Comparison of ENCODE assay signal across 18 mouse cellular contexts in genomic region chr7:95834236-95834919, GRCm38 (mm10).
DNase-seq lines count a peak whose midpoint lies in the region; ATAC-seq lines count a peak whose summit lies in the region.
"Had no signal": no experiment of that assay in that cellular context is flagged by ENCODE, and none has a peak within 500 bp of the region (broad histone marks: within the 10 kb centered on the region; RNA-seq: fewer than 3 reads in every experiment).

No protein-coding gene starts in this region.

- H3K27ac ChIP-seq in heart, embryonic 14.5 days (replicated peaks in 1 of 2; ENCODE audit: control insufficient read depth in 1 of 2, insufficient read depth in 1 of 2, low read depth in 2 of 2, low read length in 2 of 2), result peak overlapping the region; percentile 16 to 27; a peak in 2 of 4 replicates
- H3K27ac ChIP-seq in neural tube, embryonic 12.5 days, result no peak overlapping the region
- no peak overlapping the region for H3K27ac ChIP-seq in limb, embryonic 12.5 days
- H3K27ac ChIP-seq: intestine, embryonic 15.5 days; liver, embryonic 12.5 days had no signal

- no peak for ATAC-seq in heart, embryonic 14.5 days (ENCODE audit: insufficient number of reproducible peaks, insufficient read depth, low FRiP score, low read depth)
- peak; percentile 91 for ATAC-seq in neural tube, embryonic 12.5 days (ENCODE audit: low FRiP score, low read depth)
- ATAC-seq in limb, embryonic 12.5 days (ENCODE audit: insufficient number of reproducible peaks, insufficient read depth, low FRiP score, low TSS enrichment, low read depth), result peak; percentile 47; the same call in 1 of the 2 replicates
- ATAC-seq: intestine, embryonic 15.5 days; liver, embryonic 12.5 days; lung, postnatal 0 days had no signal

- intact Hi-C loops in gastrocnemius, postnatal 14 days (cut with DNase I; ENCODE audit: low total_unique reads), result no loop called here

- 82% methylated on average over 10 of the region's 10 CpGs for WGBS in heart, embryonic 14.5 days
- 55% methylated on average over 10 of the region's 10 CpGs for WGBS in neural tube, embryonic 12.5 days
- WGBS in limb, embryonic 12.5 days, result 47% methylated on average over 10 of the region's 10 CpGs

- no peaks in the 10 kb centered on the region for H3K9me3 ChIP-seq in heart, embryonic 14.5 days (ENCODE audit: control insufficient read depth, low read length)
- H3K9me3 ChIP-seq in neural tube, embryonic 12.5 days, result no peaks in the 10 kb centered on the region
- H3K9me3 ChIP-seq in limb, embryonic 12.5 days, result no peaks in the 10 kb centered on the region
- H3K9me3 ChIP-seq: intestine, embryonic 15.5 days; liver, embryonic 12.5 days had no signal

- no peak overlapping the region for H3K4me2 ChIP-seq in heart, embryonic 14.5 days (ENCODE audit: low read length)
- no peak overlapping the region for H3K4me2 ChIP-seq in neural tube, embryonic 12.5 days (replicated peaks)
- H3K4me2 ChIP-seq in limb, embryonic 12.5 days, result no peak overlapping the region
- H3K4me2 ChIP-seq: intestine, embryonic 15.5 days; liver, embryonic 12.5 days had no signal

- H3K4me1 ChIP-seq in heart, embryonic 14.5 days (ENCODE audit: control insufficient read depth in 2 of 2, insufficient read depth in 2 of 2, low read length in 2 of 2), result peaks cover 2 to 8% of the 10 kb centered on the region in 2 experiments; a peak in 1 of 4 replicates
- no peaks in the 10 kb centered on the region for H3K4me1 ChIP-seq in neural tube, embryonic 12.5 days
- peaks cover 5% of the 10 kb centered on the region; the same call in 1 of the 2 replicates for H3K4me1 ChIP-seq in limb, embryonic 12.5 days (replicated peaks)
- H3K4me1 ChIP-seq: intestine, embryonic 15.5 days; liver, embryonic 12.5 days had no signal

- no peak overlapping the region for H3K9ac ChIP-seq in heart, embryonic 14.5 days (ENCODE audit: low read length)
- H3K9ac ChIP-seq in neural tube, embryonic 12.5 days, result no peak overlapping the region
- H3K9ac ChIP-seq in limb, embryonic 12.5 days (replicated peaks), result no peak overlapping the region
- H3K9ac ChIP-seq: intestine, embryonic 15.5 days; liver, embryonic 12.5 days had no signal

- no peaks in the 10 kb centered on the region for H3K27me3 ChIP-seq in heart, embryonic 14.5 days (ENCODE audit: control insufficient read depth, insufficient read depth, low read length)
- no peaks in the 10 kb centered on the region for H3K27me3 ChIP-seq in neural tube, embryonic 12.5 days (replicated peaks)
- no peaks in the 10 kb centered on the region for H3K27me3 ChIP-seq in limb, embryonic 12.5 days
- H3K27me3 ChIP-seq: intestine, embryonic 15.5 days; liver, embryonic 12.5 days had no signal

- H3K36me3 ChIP-seq in heart, embryonic 14.5 days (ENCODE audit: control insufficient read depth, insufficient read depth, low read length), result no peaks in the 10 kb centered on the region
- no peaks in the 10 kb centered on the region for H3K36me3 ChIP-seq in neural tube, embryonic 12.5 days
- no peaks in the 10 kb centered on the region for H3K36me3 ChIP-seq in limb, embryonic 12.5 days
- H3K36me3 ChIP-seq: intestine, embryonic 15.5 days; liver, embryonic 12.5 days had no signal

- no peak for DNase-seq in heart, adult 11 months
- no peak for DNase-seq in neural tube, embryonic 10.5 days (ENCODE audit: extremely low spot score, low spot score)
- DNase-seq in retina, postnatal 1 day, result peak; percentile 63
- DNase-seq in gastrocnemius, postnatal 14 days, result no peak
- DNase-seq in right cerebral cortex, postnatal 4 days, result no peak
- DNase-seq: adrenal gland, adult 8-10 months; B cell, adult 2 months; cerebellum, adult 9-11 months; embryo, embryonic 11 days; gastrocnemius, postnatal 25 days; right cerebral cortex, postnatal 14 days had no signal

- no peak overlapping the region for H3K4me3 ChIP-seq in heart, embryonic 14.5 days (ENCODE audit: control insufficient read depth in 1 of 2, insufficient read depth in 1 of 2, low read depth in 1 of 2, low read length in 2 of 2)
- no peak overlapping the region for H3K4me3 ChIP-seq in neural tube, embryonic 12.5 days
- H3K4me3 ChIP-seq in limb, embryonic 12.5 days (replicated peaks), result no peak overlapping the region
- H3K4me3 ChIP-seq: erythroblast, embryonic 14.5 days; intestine, embryonic 15.5 days; liver, embryonic 12.5 days had no signal

Comparison
In these comparisons a context has a peak if more than half of its experiments do, and no peak if none do; other contexts are left out.
1. H3K27ac ChIP-seq: peak in heart, embryonic 14.5 days (2 of 2); none in neural tube, embryonic 12.5 days (single experiment) and limb, embryonic 12.5 days (single experiment).